Mouse (Mus musculus): ENCODE results near the gene Tacc3. TPM values are rescaled to one million over a fixed set of nuclear protein-coding genes. Genes with fewer than 3 reads are reported as not detected.

Tacc3 gene
- polyA plus RNA-seq, 1 experiment, result 11.6 TPM

GRCm38 (mm10) chr5:33688278-33689220 is 30.6 kb downstream of the Tacc3 start:
- Histone ChIP-seq H3K4me1 (ENCODE audit: control insufficient read depth) (no peaks in the 10 kb centered on the region), H3K36me3 (ENCODE audit: control insufficient read depth) (no peaks in the 10 kb centered on the region), H3K9me3 (ENCODE audit: control insufficient read depth, low read length) (no peaks in the 10 kb centered on the region), H3K4me3 (replicated peaks) (no peak overlapping the region), H3K27me3 (ENCODE audit: control insufficient read depth) (peaks cover 18% of the 10 kb centered on the region)
- TF ChIP-seq TAL1 (IDR thresholded peaks at IDR 0.05; ENCODE audit: low read length) (no peak), GATA1 (IDR thresholded peaks at IDR 0.05; ENCODE audit: low read length) (no peak)

DNA sequence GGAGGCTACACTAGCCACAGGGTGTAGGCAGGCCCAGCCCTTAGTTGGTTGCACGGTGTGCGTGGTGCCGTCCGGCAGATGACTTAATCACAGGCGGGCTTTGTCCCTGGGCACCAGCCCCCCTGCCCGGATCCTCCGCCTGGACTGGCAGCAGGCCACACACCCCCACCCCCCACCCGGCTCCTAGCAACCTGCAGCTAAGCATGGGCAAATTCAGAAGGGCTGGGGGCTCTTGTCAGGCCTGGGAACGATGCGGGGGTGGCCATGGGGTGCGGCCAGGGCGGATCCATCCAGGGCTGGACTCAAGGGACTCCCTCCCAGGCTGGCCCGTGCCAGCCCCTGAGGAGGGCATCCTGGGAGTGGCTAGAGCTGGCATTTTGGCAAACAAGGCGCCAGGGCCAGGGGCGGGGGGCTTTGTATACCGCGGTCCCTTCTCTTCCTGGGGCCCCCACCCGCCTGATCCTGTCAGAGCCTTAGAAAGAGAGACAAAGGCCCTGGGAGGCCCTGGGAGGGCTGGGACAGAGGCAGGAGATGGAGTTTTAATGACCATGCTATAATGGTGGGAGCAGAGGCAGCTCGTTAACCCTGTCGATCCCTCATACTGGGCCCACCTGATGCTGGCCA is 31.4 kb downstream of the Tacc3 start:
- no peak overlapping the region for H3K4me3 ChIP-seq (replicated peaks)
- TF ChIP-seq GATA1 (IDR thresholded peaks at IDR 0.05; ENCODE audit: low read length) (no peak), TAL1 (IDR thresholded peaks at IDR 0.05; ENCODE audit: low read length) (no peak)
- no peaks in the 10 kb centered on the region for H3K9me3 ChIP-seq (ENCODE audit: control insufficient read depth, low read length)
- H3K27me3 ChIP-seq (ENCODE audit: control insufficient read depth), result peaks cover 25% of the 10 kb centered on the region
- H3K4me1 ChIP-seq (ENCODE audit: control insufficient read depth), result no peaks in the 10 kb centered on the region; the same call in 1 of the 2 replicates
- H3K36me3 ChIP-seq (ENCODE audit: control insufficient read depth), result no peaks in the 10 kb centered on the region

- Histone ChIP-seq H3K27me3 (ENCODE audit: control insufficient read depth) (peaks cover 32% of the 10 kb centered on the region), H3K36me3 (ENCODE audit: control insufficient read depth) (no peaks in the 10 kb centered on the region), H3K4me1 (ENCODE audit: control insufficient read depth) (no peaks in the 10 kb centered on the region; the same call in none of the 2 replicates), H3K9me3 (ENCODE audit: control insufficient read depth, low read length) (no peaks in the 10 kb centered on the region), H3K4me3 (replicated peaks) (no peak overlapping the region)
- no peak for TF ChIP-seq GATA1 (IDR thresholded peaks at IDR 0.05; ENCODE audit: low read length)
- no peak for TF ChIP-seq TAL1 (IDR thresholded peaks at IDR 0.05; ENCODE audit: low read length)
Measured at GRCm38 (mm10) chr5:33689852-33690645, 32.1 kb downstream of the Tacc3 start.

- Histone ChIP-seq H3K27me3 (ENCODE audit: control insufficient read depth) (peaks cover 55% of the 10 kb centered on the region), H3K9me3 (ENCODE audit: control insufficient read depth, low read length) (no peaks in the 10 kb centered on the region), H3K4me3 (replicated peaks) (no peak overlapping the region), H3K4me1 (ENCODE audit: control insufficient read depth) (no peaks in the 10 kb centered on the region; the same call in none of the 2 replicates), H3K36me3 (ENCODE audit: control insufficient read depth) (no peaks in the 10 kb centered on the region)
- TF ChIP-seq TAL1 (IDR thresholded peaks at IDR 0.05; ENCODE audit: low read length) (no peak), GATA1 (IDR thresholded peaks at IDR 0.05; ENCODE audit: low read length) (no peak)
Measured at GRCm38 (mm10) chr5:33692393-33692792, 34.5 kb downstream of the Tacc3 start.

DNA sequence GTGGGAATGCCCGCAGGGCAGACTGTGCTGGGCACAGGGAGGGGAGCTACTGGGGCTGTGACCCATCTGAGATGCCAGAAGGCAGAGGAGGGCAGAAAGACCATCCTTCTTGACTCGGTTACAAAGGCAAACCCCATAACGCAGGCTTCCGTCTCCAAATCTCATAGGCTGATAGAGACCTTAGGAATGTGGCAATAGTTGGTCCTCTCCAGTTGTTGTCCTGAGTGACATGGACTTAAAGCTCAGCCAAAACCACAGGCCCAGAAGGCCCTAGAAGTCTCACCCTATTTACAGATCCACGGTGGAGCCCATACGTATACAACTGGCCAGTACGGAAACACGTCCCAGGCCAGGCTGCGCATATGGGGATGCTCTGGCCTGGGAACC is 36.5 kb downstream of the Tacc3 start:
- H3K36me3 ChIP-seq (ENCODE audit: control insufficient read depth), result no peaks in the 10 kb centered on the region
- H3K9me3 ChIP-seq (ENCODE audit: control insufficient read depth, low read length), result no peaks in the 10 kb centered on the region
- H3K4me1 ChIP-seq (ENCODE audit: control insufficient read depth), result no peaks in the 10 kb centered on the region; the same call in none of the 2 replicates
- no peak for TF ChIP-seq TAL1 (IDR thresholded peaks at IDR 0.05; ENCODE audit: low read length)
- TF ChIP-seq GATA1 (IDR thresholded peaks at IDR 0.05; ENCODE audit: low read length), result no peak
- peaks cover 55% of the 10 kb centered on the region for H3K27me3 ChIP-seq (ENCODE audit: control insufficient read depth)
- no peak overlapping the region for H3K4me3 ChIP-seq (replicated peaks)

DNA sequence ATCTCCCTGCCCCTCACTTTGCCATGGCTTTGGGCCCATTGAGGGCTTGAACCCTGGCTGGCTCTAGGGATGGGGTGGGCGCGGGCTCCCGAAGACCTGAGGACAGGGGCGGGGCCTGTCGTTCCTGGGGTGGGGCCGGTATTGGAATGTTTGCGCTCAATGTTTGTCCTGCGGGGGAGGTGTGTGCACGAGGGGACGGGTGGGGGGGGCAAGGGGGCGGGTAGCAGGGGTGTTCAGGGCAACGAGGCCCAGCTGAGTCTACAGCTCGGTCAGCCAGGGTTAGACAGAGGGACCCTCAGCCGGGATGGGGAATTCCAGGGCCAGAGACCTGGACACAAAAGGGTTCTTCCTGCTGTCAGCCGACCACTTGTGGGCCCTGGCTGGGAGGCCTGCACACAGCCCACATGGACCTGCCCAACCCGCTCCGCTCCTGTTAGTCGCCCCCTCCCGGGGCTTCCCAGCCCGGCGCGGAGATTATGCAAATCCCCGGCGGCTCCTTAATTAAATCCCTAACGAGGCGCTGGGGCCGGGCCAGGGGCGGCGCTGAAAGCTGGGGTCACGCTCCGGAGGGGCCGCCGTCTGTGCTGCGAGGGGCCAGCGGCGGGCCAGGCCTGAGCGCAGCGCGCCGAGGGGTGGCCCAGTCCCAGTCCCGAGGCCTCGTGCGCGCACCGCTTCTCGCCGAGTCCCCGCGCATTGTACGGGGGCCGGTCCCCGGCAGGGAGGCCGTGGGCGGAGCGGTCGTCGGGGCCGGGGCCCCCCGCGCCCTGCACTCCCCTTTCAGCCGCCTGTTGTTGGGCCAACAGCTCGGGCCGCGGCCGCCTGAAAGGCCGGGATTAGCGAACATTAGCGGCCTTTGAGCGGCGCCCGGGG is 37.2 kb downstream of the Tacc3 start:
- H3K4me1 ChIP-seq (ENCODE audit: control insufficient read depth), result no peaks in the 10 kb centered on the region; the same call in none of the 2 replicates
- H3K27me3 ChIP-seq (ENCODE audit: control insufficient read depth), result peaks cover 55% of the 10 kb centered on the region
- no peaks in the 10 kb centered on the region for H3K36me3 ChIP-seq (ENCODE audit: control insufficient read depth)
- H3K4me3 ChIP-seq (replicated peaks), result peak overlapping the region; percentile 6
- TF ChIP-seq TAL1 (IDR thresholded peaks at IDR 0.05; ENCODE audit: low read length), result no peak
- no peak for TF ChIP-seq GATA1 (IDR thresholded peaks at IDR 0.05; ENCODE audit: low read length)
- H3K9me3 ChIP-seq (ENCODE audit: control insufficient read depth, low read length), result no peaks in the 10 kb centered on the region

DNA sequence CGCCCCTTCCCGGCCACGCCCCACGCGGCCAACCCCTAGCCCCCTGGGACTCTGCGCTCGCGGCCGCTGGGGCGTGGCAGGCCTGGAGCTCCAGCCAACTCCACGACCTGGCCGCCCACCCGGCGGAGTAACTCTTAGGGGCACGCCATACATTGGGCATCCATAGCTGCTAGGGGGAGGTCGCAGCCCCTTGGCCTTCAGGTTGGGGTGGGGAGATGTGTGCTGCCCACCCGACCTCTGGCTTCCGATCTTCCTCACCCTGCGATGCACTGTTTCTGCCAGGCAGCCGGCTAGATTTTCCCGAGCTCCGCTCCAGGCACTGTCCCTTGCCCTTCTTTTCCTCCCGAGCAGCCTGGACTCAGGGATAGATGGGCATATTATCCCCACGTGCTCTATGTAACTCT is 37.8 kb downstream of the Tacc3 start:
- peaks cover 58% of the 10 kb centered on the region for H3K27me3 ChIP-seq (ENCODE audit: control insufficient read depth)
- no peak overlapping the region for H3K4me3 ChIP-seq (replicated peaks)
- H3K36me3 ChIP-seq (ENCODE audit: control insufficient read depth), result no peaks in the 10 kb centered on the region
- H3K4me1 ChIP-seq (ENCODE audit: control insufficient read depth), result no peaks in the 10 kb centered on the region; the same call in none of the 2 replicates
- no peaks in the 10 kb centered on the region for H3K9me3 ChIP-seq (ENCODE audit: control insufficient read depth, low read length)
- TF ChIP-seq GATA1 (IDR thresholded peaks at IDR 0.05; ENCODE audit: low read length), result no peak
- no peak for TF ChIP-seq TAL1 (IDR thresholded peaks at IDR 0.05; ENCODE audit: low read length)

GRCm38 (mm10) chr5:33696430-33696829 is 38.5 kb downstream of the Tacc3 start:
- H3K4me1 ChIP-seq (ENCODE audit: control insufficient read depth), result no peaks in the 10 kb centered on the region; the same call in none of the 2 replicates
- peaks cover 58% of the 10 kb centered on the region for H3K27me3 ChIP-seq (ENCODE audit: control insufficient read depth)
- H3K36me3 ChIP-seq (ENCODE audit: control insufficient read depth), result no peaks in the 10 kb centered on the region
- H3K4me3 ChIP-seq (replicated peaks), result no peak overlapping the region
- no peak for TF ChIP-seq GATA1 (IDR thresholded peaks at IDR 0.05; ENCODE audit: low read length)
- H3K9me3 ChIP-seq (ENCODE audit: control insufficient read depth, low read length), result no peaks in the 10 kb centered on the region
